Mouse (Mus musculus): ENCODE data around the gene Alyref2. TPM values are rescaled to one million over a fixed set of nuclear protein-coding genes. Genes with fewer than 3 reads are reported as not detected.

The Alyref2 gene
- polyA plus RNA-seq, 1 experiment from 2014 or later = 23.0 TPM

DNA sequence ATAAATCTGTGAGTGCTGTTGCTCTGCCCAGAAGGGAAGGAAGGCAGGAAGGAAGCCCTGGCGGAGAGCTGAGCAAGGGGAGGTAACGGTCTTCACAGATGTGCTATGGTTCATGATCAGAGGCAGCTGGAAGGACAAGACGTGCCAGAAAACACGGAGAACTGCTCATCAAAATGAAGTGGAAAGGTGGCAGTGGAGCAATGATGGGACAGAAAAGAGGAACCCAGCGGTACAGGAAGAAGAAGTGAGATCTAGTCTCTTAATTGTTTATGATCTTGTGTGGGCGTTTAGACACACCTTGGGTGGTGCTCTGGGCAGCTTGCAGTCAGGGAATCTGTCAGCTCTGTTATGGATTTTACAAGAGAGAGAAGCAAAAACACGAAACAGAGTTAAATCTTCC, 48.0 kb downstream of the Alyref2 start:
- Histone ChIP-seq H3K4me1 (no peaks in the 10 kb centered on the region), H3K9me3 (no peaks in the 10 kb centered on the region), H3K4me3 (no peak overlapping the region), H3K9ac (no peak overlapping the region), H3K36me3 (no peaks in the 10 kb centered on the region), H3K4me2 (replicated peaks) (no peak overlapping the region), H3K27ac (no peak overlapping the region), H3K27me3 (replicated peaks) (no peaks in the 10 kb centered on the region)
- ATAC-seq (ENCODE audit: low FRiP score, low read depth) = no peak
- WGBS = 82% methylated on average over 7 of the region's 7 CpGs

GRCm38 (mm10) chr1:171552230-171552629, 49.0 kb downstream of the Alyref2 start:
- no peak for ATAC-seq (ENCODE audit: low FRiP score, low read depth)
- no peaks in the 10 kb centered on the region for H3K9me3 ChIP-seq
- no peaks in the 10 kb centered on the region for H3K36me3 ChIP-seq
- H3K4me1 ChIP-seq = no peaks in the 10 kb centered on the region
- no peak overlapping the region for H3K9ac ChIP-seq
- H3K27me3 ChIP-seq (replicated peaks) = no peaks in the 10 kb centered on the region
- H3K4me2 ChIP-seq (replicated peaks) = no peak overlapping the region
- no peak overlapping the region for H3K4me3 ChIP-seq
- WGBS = 81% methylated on average over 2 of the region's 2 CpGs
- no peak overlapping the region for H3K27ac ChIP-seq

DNA sequence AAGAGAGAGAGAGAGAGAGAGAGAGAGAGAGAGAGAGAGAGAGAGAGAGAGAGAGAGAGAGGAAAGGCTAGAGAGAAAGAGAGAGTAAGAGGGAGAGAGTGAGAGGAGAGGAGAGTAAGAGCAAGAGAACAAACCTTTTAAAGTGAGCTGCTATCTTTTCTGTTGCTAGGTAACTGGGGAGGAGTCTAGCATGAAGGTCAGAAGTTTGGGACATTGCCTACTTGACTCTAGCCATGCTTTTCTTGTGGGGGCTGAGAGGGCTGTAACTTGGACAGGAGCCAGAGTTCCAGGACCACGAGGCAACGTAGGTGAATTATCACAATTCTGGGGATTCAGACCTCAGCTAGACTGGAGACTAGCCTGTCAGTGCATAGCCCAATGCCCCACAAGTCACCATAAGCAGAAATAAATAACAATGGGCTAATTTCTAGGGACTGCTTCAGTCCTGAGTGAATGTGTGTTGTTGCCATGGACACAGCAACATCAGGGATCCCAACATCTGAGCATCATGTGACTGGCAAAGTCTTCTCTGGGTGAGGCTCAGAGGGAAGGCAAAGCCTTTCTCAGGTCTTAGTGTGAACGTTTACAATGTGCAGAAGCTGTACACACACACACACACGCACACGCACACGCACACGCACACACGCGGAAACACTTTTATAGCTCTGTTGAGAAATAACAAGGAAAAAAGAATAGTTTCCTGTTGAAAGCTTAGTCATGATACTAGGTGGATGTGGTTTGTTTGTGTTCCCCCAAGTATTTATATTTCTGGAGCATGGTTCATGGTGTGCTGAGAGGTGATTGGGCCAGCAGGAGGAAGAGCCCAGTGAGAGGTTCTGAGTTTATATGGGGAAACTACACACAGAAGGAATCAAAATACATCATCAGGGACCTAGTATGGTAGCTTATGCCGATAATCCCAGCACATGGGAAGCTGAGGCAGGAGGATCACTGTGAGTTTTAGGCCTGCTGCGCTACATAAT, 50.4 kb downstream of the Alyref2 start:
- 86% methylated on average over 11 of the region's 11 CpGs for WGBS
- Histone ChIP-seq H3K4me3 (no peak overlapping the region), H3K4me1 (no peaks in the 10 kb centered on the region), H3K9me3 (no peaks in the 10 kb centered on the region), H3K4me2 (replicated peaks) (no peak overlapping the region), H3K27ac (no peak overlapping the region), H3K36me3 (no peaks in the 10 kb centered on the region), H3K9ac (no peak overlapping the region), H3K27me3 (replicated peaks) (no peaks in the 10 kb centered on the region)
- ATAC-seq (ENCODE audit: low FRiP score, low read depth) = no peak

Other genes with a start within 250 kb of the Alyref2 start
- gene B4galt3, start 233.2 kb upstream of the Alyref2 start, polyA plus RNA-seq (2016; fragmentation: Nextera tagmentation; extraction: Ambion mirVana) = 88.3 and 95.6 TPM in 2 replicates
- 52.0 and 54.3 TPM in 2 replicates for gene Ppox, start 222.3 kb upstream of the Alyref2 start, polyA plus RNA-seq (2016; fragmentation: Nextera tagmentation; extraction: Ambion mirVana)
- gene Usp21, start 215.5 kb upstream of the Alyref2 start, polyA plus RNA-seq (2016; fragmentation: Nextera tagmentation; extraction: Ambion mirVana) = 103 and 111 TPM in 2 replicates
- 105 and 120 TPM in 2 replicates for gene Ufc1, start 208.5 kb upstream of the Alyref2 start, polyA plus RNA-seq (2016; fragmentation: Nextera tagmentation; extraction: Ambion mirVana)
- 50.9 and 57.3 TPM in 2 replicates for gene Dedd, start 174.3 kb upstream of the Alyref2 start, polyA plus RNA-seq (2016; fragmentation: Nextera tagmentation; extraction: Ambion mirVana)
- gene Nit1, start 157.8 kb upstream of the Alyref2 start, polyA plus RNA-seq (2016; fragmentation: Nextera tagmentation; extraction: Ambion mirVana) = 45.6 and 46.1 TPM in 2 replicates
- gene Pfdn2, start 157.8 kb upstream of the Alyref2 start, polyA plus RNA-seq (2016; fragmentation: Nextera tagmentation; extraction: Ambion mirVana) = 157 and 158 TPM in 2 replicates
- 2.1 and 2.6 TPM in 2 replicates for gene Klhdc9, start 142.7 kb upstream of the Alyref2 start, polyA plus RNA-seq (2016; fragmentation: Nextera tagmentation; extraction: Ambion mirVana)
- 1.2 and 1.8 TPM in 2 replicates for gene Nectin4, start 133.4 kb upstream of the Alyref2 start, polyA plus RNA-seq (2016; fragmentation: Nextera tagmentation; extraction: Ambion mirVana)
- gene Arhgap30, start 114.5 kb upstream of the Alyref2 start, polyA plus RNA-seq (2016; fragmentation: Nextera tagmentation; extraction: Ambion mirVana) = 1.0 and 1.1 TPM in 2 replicates
- gene Usf1, start 92.2 kb upstream of the Alyref2 start, polyA plus RNA-seq (2016; fragmentation: Nextera tagmentation; extraction: Ambion mirVana) = 176 and 178 TPM in 2 replicates
- 9.2 and 10.3 TPM in 2 replicates for gene Tstd1, start 84.6 kb upstream of the Alyref2 start, polyA plus RNA-seq (2016; fragmentation: Nextera tagmentation; extraction: Ambion mirVana)
- gene F11r, start 65.9 kb upstream of the Alyref2 start, polyA plus RNA-seq (2016; fragmentation: Nextera tagmentation; extraction: Ambion mirVana) = 15.0 and 16.9 TPM in 2 replicates
- gene Itln1, start 31.8 kb downstream of the Alyref2 start, polyA plus RNA-seq (2016; fragmentation: Nextera tagmentation; extraction: Ambion mirVana) = not detected in 2 replicates
- not detected in 2 replicates for gene Cd244a, start 55.7 kb downstream of the Alyref2 start, polyA plus RNA-seq (2016; fragmentation: Nextera tagmentation; extraction: Ambion mirVana)
- gene Ly9, start 103.9 kb downstream of the Alyref2 start, polyA plus RNA-seq (2016; fragmentation: Nextera tagmentation; extraction: Ambion mirVana) = 0.11 TPM in 1 of 2 replicates, not detected in the other
- not detected in 2 replicates for gene Slamf7, start 149.6 kb downstream of the Alyref2 start, polyA plus RNA-seq (2016; fragmentation: Nextera tagmentation; extraction: Ambion mirVana)
- gene Cd48, start 178.5 kb downstream of the Alyref2 start, polyA plus RNA-seq (2016; fragmentation: Nextera tagmentation; extraction: Ambion mirVana) = 0.81 and 1.1 TPM in 2 replicates